Mouse (Mus musculus) liver, embryonic 14.5 days (tissue): ENCODE measurements at regions not wholly inside any gene's neighbourhood (a gene's known extent, or its start where the extent isn't known, plus 50 kb on each side); places are given as distances from the start of the nearest gene placed in this dataset.

Experiments
- CTCF ChIP-seq: IDR thresholded peaks from 2 replicates; pipeline ENCODE4 v1.5.1; 2016; ENCODE audit warnings: antibody characterized with exemption, low read depth, control low read depth
- EP300 ChIP-seq: IDR thresholded peaks from 2 replicates; pipeline ENCODE4 v1.6.1; 2016; ENCODE audit warnings: antibody characterized with exemption, low read depth

DNA sequence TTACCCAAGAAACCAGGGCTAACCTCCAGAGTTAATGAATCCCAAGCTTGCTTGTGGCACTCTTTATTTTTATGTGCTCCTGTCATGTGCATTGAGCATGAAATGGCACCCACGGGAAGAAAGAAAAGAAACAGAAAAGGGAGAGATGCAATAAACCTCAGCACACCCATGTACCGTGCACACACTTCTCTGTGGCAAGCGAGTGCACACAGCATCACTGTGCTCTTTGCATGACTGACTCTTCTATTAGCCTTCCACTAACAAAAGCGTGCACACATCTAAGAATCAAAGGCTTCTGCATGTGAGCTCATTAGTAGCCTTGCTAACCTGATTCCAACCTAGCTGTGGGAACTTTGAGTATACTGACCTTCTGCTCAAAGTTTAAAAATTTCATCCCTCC lies 330.3 kb downstream of the Mllt3 start:
- TF ChIP-seq CTCF (no peak), EP300 (no peak)
